Mouse (Mus musculus) intestine, embryonic 14.5 days (tissue): ENCODE measurements around the gene Sf3b2. TPM values are rescaled to one million over a fixed set of nuclear protein-coding genes. Genes with fewer than 3 reads are reported as not detected.

ENCODE experiments used
- ATAC-seq: fragments of 200-750 bp; cut with Nextera tagmentation; replicated peaks from 2 replicates; pipeline ENCODE4 v1.8.0; 2017; ENCODE audit warnings: low read depth, moderate number of reproducible peaks, moderate TSS enrichment, moderate library complexity; ENCODE audit not compliant: low FRiP score, low TSS enrichment
- DNase-seq: peaks from one replicate; pipeline ENCODE4 v3.0.0-alpha.2; 2018; ENCODE audit warnings: low spot score
- H3K27ac ChIP-seq: fragments of 300-500 bp; sonication (generic); 2 replicates; pipeline ENCODE4 v1.5.1; 2014; ENCODE audit warnings: low read depth, mild to moderate bottlenecking, control low read depth
- H3K27me3 ChIP-seq: fragments of 300-500 bp; sonication (generic); replicated peaks from 2 replicates; pipeline ENCODE4 v1.6.1; 2014; ENCODE audit warnings: low read length, control low read depth; ENCODE audit not compliant: control insufficient read depth, insufficient read depth
- H3K36me3 ChIP-seq: fragments of 300-500 bp; sonication (generic); 2 replicates; pipeline ENCODE4 v1.6.1; 2014; ENCODE audit warnings: low read length, control low read depth; ENCODE audit not compliant: control insufficient read depth, insufficient read depth
- H3K4me1 ChIP-seq: fragments of 300-500 bp; sonication (generic); replicated peaks from 2 replicates; pipeline ENCODE4 v1.6.1; 2014; ENCODE audit warnings: low read length, control low read depth, mixed read lengths; ENCODE audit not compliant: control insufficient read depth, insufficient read depth
- H3K4me2 ChIP-seq: fragments of 300-500 bp; sonication (generic); 2 replicates; pipeline ENCODE4 v1.6.1; 2014; ENCODE audit warnings: low read length
- H3K4me3 ChIP-seq: fragments of 300-500 bp; sonication (generic); 2 replicates; pipeline ENCODE4 v1.5.1; 2014; ENCODE audit warnings: low read depth, low read length, control low read depth, mixed read lengths
- H3K9ac ChIP-seq: fragments of 300-500 bp; sonication (generic); 2 replicates; pipeline ENCODE4 v1.6.1; 2014; ENCODE audit warnings: mild to moderate bottlenecking, low read length
- H3K9me3 ChIP-seq: fragments of 300-500 bp; sonication (generic); 2 replicates; pipeline ENCODE4 v1.6.1; 2016; ENCODE audit warnings: low read length, control low read depth; ENCODE audit not compliant: control insufficient read depth
- WGBS: fragments of 180-500 bp; shearing (Covaris S2); extraction: QIAGEN DNeasy Blood & Tissue Kit; methylation state at CpG from one replicate; pipeline ENCODE4 v1.1.7; 2014; 5-methylcytosine and 5-hydroxymethylcytosine counted together
- polyA plus RNA-seq: library from polyadenylated mRNA; unstranded; fragments of >200 nt; fragmentation: Nextera tagmentation; extraction: Ambion mirVana; gene quantifications from 2 replicates; pipeline ENCODE4 v1.2.1, GENCODE M21; 2014

Sf3b2 gene
- polyA plus RNA-seq, 1 experiment from 2014 or later, result 321 TPM

- Histone ChIP-seq H3K9ac (no peak overlapping the region), H3K9me3 (no peaks in the 10 kb centered on the region), H3K36me3 (no peaks in the 10 kb centered on the region), H3K4me1 (0 out of 2 replicates have a peak, but pooled peaks cover 2% of the 10 kb centered on the region), H3K4me3 (no peak overlapping the region), H3K4me2 (no peak overlapping the region), H3K27ac (no peak overlapping the region), H3K27me3 (no peaks in the 10 kb centered on the region)
- ATAC-seq (no peak), DNase-seq (no peak)
- 78% methylated on average over 4 of the region's 4 CpGs for WGBS
These were observed 71.2 kb downstream of the Sf3b2 start for GRCm38 (mm10) chr19:5224077-5224476.

Other genes with a start within 250 kb of the Sf3b2 start
- gene Rin1, start 245.0 kb downstream of the Sf3b2 start, polyA plus RNA-seq, result 2.6 and 3.8 TPM in 2 replicates
- 69.8 and 70.2 TPM in 2 replicates for gene Cd248, start 227.4 kb downstream of the Sf3b2 start, polyA plus RNA-seq
- 7.1 and 8.2 TPM in 2 replicates for gene Tmem151a, start 209.9 kb downstream of the Sf3b2 start, polyA plus RNA-seq
- 111 and 114 TPM in 2 replicates for gene Yif1a, start 206.9 kb downstream of the Sf3b2 start, polyA plus RNA-seq
- 22.3 and 22.9 TPM in 2 replicates for gene Cnih2, start 196.9 kb downstream of the Sf3b2 start, polyA plus RNA-seq
- 246 and 252 TPM in 2 replicates for gene Rab1b, start 188.4 kb downstream of the Sf3b2 start, polyA plus RNA-seq
- gene Klc2, start 176.9 kb downstream of the Sf3b2 start, polyA plus RNA-seq, result 16.8 and 19.0 TPM in 2 replicates
- gene Pacs1, start 22.3 kb downstream of the Sf3b2 start, polyA plus RNA-seq, result 22.9 and 23.4 TPM in 2 replicates
- 2.9 and 3.3 TPM in 2 replicates for gene Gal3st3, start 2.9 kb upstream of the Sf3b2 start, polyA plus RNA-seq
- not detected in 2 replicates for gene Catsper1, start 40.3 kb upstream of the Sf3b2 start, polyA plus RNA-seq
- gene Cst6, start 54.1 kb upstream of the Sf3b2 start, polyA plus RNA-seq, result 1.8 and 2.5 TPM in 2 replicates
- 55.4 and 59.7 TPM in 2 replicates for gene Eif1ad, start 71.3 kb upstream of the Sf3b2 start, polyA plus RNA-seq
- gene Banf1, start 71.7 kb upstream of the Sf3b2 start, polyA plus RNA-seq, result 499 and 514 TPM in 2 replicates
- 57.1 and 69.1 TPM in 2 replicates for gene Sart1, start 93.2 kb upstream of the Sf3b2 start, polyA plus RNA-seq
- gene Tsga10ip, start 107.1 kb upstream of the Sf3b2 start, polyA plus RNA-seq, result 2.8 TPM in 1 of 2 replicates, not detected in the other
- 170 and 173 TPM in 2 replicates for gene Drap1, start 129.5 kb upstream of the Sf3b2 start, polyA plus RNA-seq
- gene AI837181, start 129.7 kb upstream of the Sf3b2 start, polyA plus RNA-seq, result 34.2 and 41.2 TPM in 2 replicates
- gene Fosl1, start 152.1 kb upstream of the Sf3b2 start, polyA plus RNA-seq, result not detected in 2 replicates
- gene Ccdc85b, start 162.4 kb upstream of the Sf3b2 start, polyA plus RNA-seq, result 7.1 TPM in 2 replicates
- 111 and 112 TPM in 2 replicates for gene Fibp, start 165.2 kb upstream of the Sf3b2 start, polyA plus RNA-seq
- gene Ctsw, start 173.1 kb upstream of the Sf3b2 start, polyA plus RNA-seq, result 1.6 and 2.0 TPM in 2 replicates
- gene Efemp2, start 178.5 kb upstream of the Sf3b2 start, polyA plus RNA-seq, result 136 and 151 TPM in 2 replicates
- 37.0 and 38.3 TPM in 2 replicates for gene Mus81, start 192.9 kb upstream of the Sf3b2 start, polyA plus RNA-seq
- gene Cfl1, start 195.0 kb upstream of the Sf3b2 start, polyA plus RNA-seq, result 2,844 and 3,105 TPM in 2 replicates
- gene 1700020D05Rik, start 208.3 kb upstream of the Sf3b2 start, polyA plus RNA-seq, result not detected in 2 replicates
- gene Snx32, start 215.1 kb upstream of the Sf3b2 start, polyA plus RNA-seq, result 9.4 and 10.8 TPM in 2 replicates